Mouse (Mus musculus): ENCODE results near the gene 2700049A03Rik.
A peak's percentile ranks its signal among the peaks of the same experiment; 100 is the strongest.
"Not testable (repeated sequence)": the region's sequence is repeated elsewhere in the genome, so short reads cannot be mapped to it uniquely, and the experiment has no call there.

Gene 2700049A03Rik

GRCm38 (mm10) chr12:71136130-71136973 lies at the start of gene 2700049A03Rik, which contains the start of gene Timm9:
Gene 2700049A03Rik, plus strand, starts transcription at chr12:71136848.
Gene Timm9, minus strand, starts transcription at chr12:71136684.
- DNase-seq (ENCODE audit: low read depth, low spot score), result peak; percentile 63

GRCm38 (mm10) chr12:71104275-71104674 lies 32.4 kb upstream of the 2700049A03Rik start:
- not testable (repeated sequence) for DNase-seq (ENCODE audit: low read depth, low spot score)

DNA sequence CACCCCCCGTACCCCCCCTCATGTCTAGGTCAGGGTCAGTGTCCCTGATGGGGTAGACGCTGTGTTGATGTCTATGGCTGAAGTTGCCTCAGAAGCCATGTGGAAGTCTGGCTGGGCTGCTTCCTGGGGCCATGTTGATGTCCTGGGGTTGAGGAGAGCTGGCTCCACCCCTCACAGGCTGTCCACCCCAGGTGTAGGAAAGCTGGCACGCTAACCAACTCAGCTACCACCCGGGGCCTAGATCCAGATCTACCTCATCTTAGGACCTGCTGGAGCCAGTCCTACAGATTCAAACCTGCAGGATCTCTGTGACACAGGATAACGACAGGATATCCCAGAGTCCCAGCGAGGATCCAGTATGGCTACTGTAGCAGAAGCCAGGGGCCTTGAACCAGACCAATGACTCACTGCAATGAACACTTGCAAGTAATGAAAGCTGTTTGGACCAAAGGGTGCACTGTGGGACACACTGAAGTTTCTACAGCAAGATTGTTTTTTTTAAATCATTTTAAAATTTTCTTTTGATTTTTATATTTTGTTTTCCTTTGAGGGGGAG lies 29.4 kb upstream of the 2700049A03Rik start:
- DNase-seq (ENCODE audit: low read depth, low spot score), result no peak

- no peak for DNase-seq (ENCODE audit: low read depth, low spot score)
Measured at GRCm38 (mm10) chr12:71111331-71111730, 25.3 kb upstream of the 2700049A03Rik start, which contains the start of gene Tomm20l. Gene Tomm20l, plus strand, starts transcription at chr12:71111428.

GRCm38 (mm10) chr12:71113074-71113473 lies 23.6 kb upstream of the 2700049A03Rik start:
- DNase-seq (ENCODE audit: low read depth, low spot score), result no peak

- no peak for DNase-seq (ENCODE audit: low read depth, low spot score)
Measured at GRCm38 (mm10) chr12:71113675-71114288, 22.9 kb upstream of the 2700049A03Rik start.

GRCm38 (mm10) chr12:71116411-71116810 lies 20.2 kb upstream of the 2700049A03Rik start:
- DNase-seq (ENCODE audit: low read depth, low spot score), result no peak

DNA sequence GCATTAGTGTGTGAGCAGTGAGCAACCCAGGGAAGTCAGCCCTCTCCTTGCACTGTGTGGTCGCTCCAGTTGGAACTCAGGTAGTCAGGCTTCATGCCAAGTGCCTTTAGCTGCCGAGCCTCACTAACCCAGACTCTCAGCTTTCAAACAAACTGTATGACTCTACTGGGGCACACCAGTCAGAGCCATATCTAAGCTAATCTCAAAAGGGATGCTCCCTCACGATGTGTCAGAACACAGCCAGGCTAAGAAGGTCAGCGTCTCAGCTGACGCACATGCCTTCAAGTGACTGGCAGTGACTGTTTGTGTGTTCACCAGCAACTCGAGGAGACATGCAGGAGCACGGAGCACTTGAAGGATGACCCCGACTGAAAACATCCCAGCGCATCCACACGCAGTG lies 13.9 kb upstream of the 2700049A03Rik start:
- DNase-seq (ENCODE audit: low read depth, low spot score), result no peak

- no peak for DNase-seq (ENCODE audit: low read depth, low spot score)
Measured at GRCm38 (mm10) chr12:71123286-71123685, 13.4 kb upstream of the 2700049A03Rik start.

DNA sequence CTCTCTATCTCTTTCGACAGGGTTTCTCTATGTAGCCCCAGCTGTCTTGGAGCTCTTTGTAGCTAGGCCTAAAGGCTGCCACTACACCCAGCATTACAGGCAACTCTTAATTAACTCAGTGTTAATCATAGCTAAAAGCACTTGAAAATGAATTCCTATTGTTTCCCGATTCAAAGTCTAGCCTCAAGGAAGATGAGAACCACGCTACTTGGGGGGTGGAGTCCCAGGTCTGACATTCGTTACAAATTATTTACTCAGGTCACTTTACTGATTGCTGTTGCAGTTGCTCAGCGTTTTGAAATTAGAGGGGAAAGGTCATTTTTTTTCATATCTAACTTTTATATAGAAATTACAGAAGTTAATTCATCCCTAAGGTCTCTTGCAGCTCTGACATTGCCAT lies 1.1 kb upstream of the 2700049A03Rik start:
- no peak for DNase-seq (ENCODE audit: low read depth, low spot score)

GRCm38 (mm10) chr12:71136974-71137491 lies 385 bp downstream of the 2700049A03Rik start:
- peak; percentile 77 for DNase-seq (ENCODE audit: low read depth, low spot score)

- DNase-seq (ENCODE audit: low read depth, low spot score), result no peak
Measured at GRCm38 (mm10) chr12:71137686-71138085, 1.0 kb downstream of the 2700049A03Rik start.

GRCm38 (mm10) chr12:71139258-71139828 lies 2.7 kb downstream of the 2700049A03Rik start:
- DNase-seq (ENCODE audit: low read depth, low spot score), result no peak

- no peak for DNase-seq (ENCODE audit: low read depth, low spot score)
Measured at GRCm38 (mm10) chr12:71141189-71141588, 4.5 kb downstream of the 2700049A03Rik start.

DNA sequence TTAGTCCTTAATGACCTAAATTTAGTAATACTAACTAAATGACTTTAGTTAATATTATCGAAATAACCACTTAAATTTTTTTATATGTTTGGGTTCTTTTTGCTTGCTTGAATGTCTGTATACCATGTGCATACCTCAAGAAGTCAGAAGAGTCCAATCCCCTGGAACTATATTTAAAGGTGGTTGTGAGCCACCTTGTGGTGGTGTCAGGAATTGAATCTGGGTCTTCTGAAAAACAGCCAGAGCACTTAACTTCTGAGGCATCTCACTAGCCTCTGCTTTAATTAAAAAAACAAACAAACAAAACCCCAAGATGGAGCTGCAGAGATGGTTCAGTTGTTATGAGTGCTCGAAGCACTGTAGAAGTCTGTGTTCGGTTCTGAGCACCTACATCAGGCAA lies 11.0 kb downstream of the 2700049A03Rik start:
- no peak for DNase-seq (ENCODE audit: low read depth, low spot score)

DNA sequence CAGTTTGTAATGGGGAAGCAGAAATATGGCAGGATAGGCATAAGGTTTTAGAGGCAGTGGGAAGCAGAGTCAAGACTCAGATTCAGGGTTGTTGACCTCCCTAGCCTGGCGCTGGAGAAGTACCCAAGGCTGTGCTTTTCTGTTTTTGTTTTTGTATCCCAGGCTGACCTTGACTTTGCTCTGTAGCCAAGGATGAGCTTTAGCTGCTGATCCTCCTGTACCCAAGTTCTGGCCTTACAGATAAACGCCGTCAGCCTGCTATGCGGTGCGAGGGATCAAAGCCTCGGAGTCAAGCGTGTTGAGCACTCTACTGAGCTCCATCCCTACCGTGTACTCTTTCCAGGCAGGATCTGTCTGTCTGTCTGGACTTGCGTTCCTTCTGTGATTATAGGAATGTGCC lies 12.2 kb downstream of the 2700049A03Rik start:
- DNase-seq (ENCODE audit: low read depth, low spot score), result no peak

DNA sequence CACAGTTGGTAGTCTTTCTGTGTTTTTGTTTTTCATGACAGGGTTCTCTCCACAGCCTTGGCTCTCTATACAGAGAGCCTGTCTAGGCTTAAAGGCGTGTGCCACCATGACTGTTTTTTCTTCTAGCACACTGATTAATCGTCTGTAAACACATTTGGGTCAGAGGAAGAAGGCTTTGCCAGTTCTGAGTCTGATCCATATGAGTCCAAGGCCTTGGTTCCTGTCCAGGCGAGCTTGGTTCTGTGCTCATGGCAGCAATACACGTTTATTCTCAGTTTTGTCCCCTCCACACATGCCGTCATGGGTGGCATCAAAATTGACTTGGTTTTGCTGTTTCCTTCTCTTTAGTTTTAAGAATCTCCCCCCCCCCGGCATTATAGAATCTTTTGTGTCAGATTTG lies 12.8 kb downstream of the 2700049A03Rik start:
- DNase-seq (ENCODE audit: low read depth, low spot score), result no peak

DNA sequence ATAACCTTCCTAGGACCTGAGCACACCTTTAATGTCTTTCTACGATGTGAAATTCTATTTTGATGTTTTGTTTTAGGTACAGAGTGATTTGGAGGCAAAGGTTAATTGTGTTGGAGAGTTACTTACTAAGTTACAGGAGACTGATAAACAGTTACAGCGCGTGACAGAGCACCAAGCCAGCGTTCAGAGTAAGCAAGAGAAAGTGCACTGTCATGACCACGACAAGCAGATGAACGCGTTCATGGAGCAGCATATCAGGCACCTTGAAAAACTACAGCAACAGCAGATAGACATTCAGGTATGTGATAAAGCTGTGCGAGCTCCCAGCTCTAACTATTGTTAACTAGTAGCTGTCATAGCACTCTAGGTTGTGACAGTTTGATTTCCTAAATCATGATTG lies 13.5 kb downstream of the 2700049A03Rik start:
- DNase-seq (ENCODE audit: low read depth, low spot score), result no peak

- no peak for DNase-seq (ENCODE audit: low read depth, low spot score)
Measured at GRCm38 (mm10) chr12:71154979-71155378, 18.3 kb downstream of the 2700049A03Rik start.

GRCm38 (mm10) chr12:71157974-71158373 lies 21.3 kb downstream of the 2700049A03Rik start:
- no peak for DNase-seq (ENCODE audit: low read depth, low spot score)

DNA sequence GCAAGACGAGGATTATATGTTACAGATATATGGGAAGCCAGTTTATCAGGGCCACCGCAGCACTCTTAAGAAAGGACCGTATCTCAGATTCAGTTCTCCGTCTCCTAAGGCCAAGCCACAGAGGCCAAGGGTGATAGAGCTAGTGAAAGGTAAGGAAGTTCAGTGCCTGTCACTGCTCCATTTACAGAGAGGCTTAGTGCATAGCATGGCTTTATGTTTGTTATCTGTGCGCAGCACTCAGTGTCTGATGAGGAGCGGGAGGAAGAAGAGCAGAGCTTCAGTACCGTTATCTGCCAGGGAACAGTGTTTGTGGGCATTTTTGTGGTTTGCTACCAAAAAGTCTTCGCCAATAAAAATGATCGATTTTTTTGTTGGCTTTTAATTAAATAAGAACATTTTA lies 27.8 kb downstream of the 2700049A03Rik start:
- no peak for DNase-seq (ENCODE audit: low read depth, low spot score)

- DNase-seq (ENCODE audit: low read depth, low spot score), result no peak
Measured at GRCm38 (mm10) chr12:71169911-71170310, 33.3 kb downstream of the 2700049A03Rik start.

All from WW6 (cell line).